Mouse (Mus musculus) heart, postnatal 0 days (tissue): ENCODE measurements around the gene Kansl1. TPM values are rescaled to one million over a fixed set of nuclear protein-coding genes. Genes with fewer than 3 reads are reported as not detected.

Experiments used
- ATAC-seq: fragments of 200-750 bp; cut with Nextera tagmentation; 2 replicates; pipeline ENCODE4 v1.8.0; 2017; ENCODE audit warnings: low read depth, moderate number of reproducible peaks, moderate library complexity; ENCODE audit not compliant: insufficient read depth
- DNase-seq: peaks from one replicate; pipeline ENCODE4 v3.0.0-alpha.2; 2016; ENCODE audit warnings: low spot score
- H3K27ac ChIP-seq: fragments of 300-500 bp; sonication (generic); 2 replicates; pipeline ENCODE4 v1.5.1; 2014; ENCODE audit warnings: low read depth, mild to moderate bottlenecking
- H3K27me3 ChIP-seq: fragments of 300-500 bp; sonication (generic); 2 replicates; pipeline ENCODE4 v1.6.1; 2014; ENCODE audit warnings: low read length, mixed read lengths; ENCODE audit not compliant: control insufficient read depth, insufficient read depth
- H3K36me3 ChIP-seq: fragments of 300-500 bp; sonication (generic); replicated peaks from 2 replicates; pipeline ENCODE4 v1.6.1; 2014; ENCODE audit warnings: low read length, mixed read lengths; ENCODE audit not compliant: control insufficient read depth, insufficient read depth
- H3K4me1 ChIP-seq: fragments of 300-500 bp; sonication (generic); 2 replicates; pipeline ENCODE4 v1.6.1; 2014; ENCODE audit warnings: antibody characterized with exemption; ENCODE audit not compliant: control insufficient read depth, insufficient read depth
- H3K4me2 ChIP-seq: fragments of 300-500 bp; sonication (generic); 2 replicates; pipeline ENCODE4 v1.6.1; 2014; ENCODE audit warnings: low read depth, mild to moderate bottlenecking, low read length, moderate library complexity
- H3K4me3 ChIP-seq: fragments of 300-500 bp; sonication (generic); 2 replicates; pipeline ENCODE4 v1.5.1; 2014; ENCODE audit warnings: low read depth, low read length
- H3K9ac ChIP-seq: fragments of 300-500 bp; sonication (generic); replicated peaks from 2 replicates; pipeline ENCODE4 v1.6.1; 2014; ENCODE audit warnings: low read depth, low read length, mixed read lengths
- H3K9me3 ChIP-seq: fragments of 300-500 bp; sonication (generic); replicated peaks from 2 replicates; pipeline ENCODE4 v1.6.1; 2016; ENCODE audit warnings: low read length; ENCODE audit not compliant: control insufficient read depth
- CTCF ChIP-seq: IDR thresholded peaks from 2 replicates; pipeline ENCODE4 v1.5.1; 2016; ENCODE audit warnings: antibody characterized with exemption, control low read depth, low read depth
- EP300 ChIP-seq: IDR thresholded peaks from 2 replicates; pipeline ENCODE4 v1.6.1; 2016; ENCODE audit warnings: antibody characterized with exemption, low read depth
- WGBS: fragments of 180-500 bp; shearing (Covaris S2); extraction: QIAGEN DNeasy Blood & Tissue Kit; methylation state at CpG from one replicate; pipeline ENCODE4 v1.1.7; 2014; 5-methylcytosine and 5-hydroxymethylcytosine counted together
- polyA plus RNA-seq: library from polyadenylated mRNA; unstranded; fragments of >200 nt; fragmentation: Nextera tagmentation; extraction: Ambion mirVana; gene quantifications from 2 replicates; pipeline ENCODE4 v1.2.1, GENCODE M21; 2015
- total RNA-seq: library from RNA; depleted of rRNA; stranded (reverse); fragments of >200 nt; gene quantifications from 2 replicates; pipeline ENCODE4 v1.2.3, GENCODE M21; 2014; ENCODE audit warnings: low replicate concordance

Gene Kansl1
- total and polyA plus RNA-seq, 2 experiments from 2014 or later = 7.5 to 34.7 TPM

DNA sequence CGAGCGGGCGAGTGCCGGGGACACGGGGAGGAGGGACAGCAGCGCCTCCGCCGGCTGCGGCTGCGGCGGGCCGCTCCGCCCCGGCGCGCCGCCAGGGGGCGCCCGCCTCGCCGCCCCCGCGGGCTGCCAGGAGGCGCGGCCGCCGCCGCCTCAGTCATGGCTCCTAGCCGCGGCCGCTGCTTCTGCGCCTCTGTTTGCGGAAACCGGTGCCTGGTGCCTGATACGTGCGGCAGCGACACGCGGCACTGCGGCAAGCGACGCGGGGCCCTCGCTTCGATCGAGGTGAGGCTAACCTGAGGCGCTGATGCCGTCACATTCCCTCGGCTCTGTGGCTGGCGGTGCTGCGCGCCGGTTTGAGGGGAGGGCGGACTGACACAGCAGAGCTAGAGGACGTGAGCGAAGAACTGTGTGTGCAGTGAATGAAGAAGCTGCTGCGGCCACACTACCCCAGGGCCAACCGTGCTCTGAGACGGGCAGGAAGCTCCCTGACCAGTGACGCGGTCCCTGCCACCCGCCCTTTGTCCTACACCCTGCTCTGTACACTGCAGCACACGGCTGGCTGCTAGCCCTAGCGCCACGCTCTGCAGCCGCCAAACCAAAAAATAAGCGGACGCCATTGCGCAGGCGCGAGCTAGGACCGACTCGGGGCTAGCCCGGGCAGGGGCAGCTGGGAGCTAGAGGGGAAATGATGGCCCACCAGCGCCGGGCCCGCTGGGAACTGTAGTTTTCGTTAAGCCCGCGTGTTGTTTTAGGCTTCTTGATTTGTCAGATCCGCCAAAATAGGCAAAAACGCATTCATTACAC, 26.1 kb downstream of the Kansl1 start:
- no peaks in the 10 kb centered on the region for H3K27me3 ChIP-seq
- no peaks in the 10 kb centered on the region for H3K9me3 ChIP-seq
- under 1% methylated on average over 62 of the region's 82 CpGs for WGBS
- TF ChIP-seq CTCF (peak; percentile 25), EP300 (no peak)
- no peaks in the 10 kb centered on the region for H3K36me3 ChIP-seq
- DNase-seq = peak; percentile 90
- ATAC-seq = peak; percentile 90
- peaks cover 18% of the 10 kb centered on the region; the same call in 1 of the 2 replicates for H3K4me1 ChIP-seq
- peak overlapping the region; percentile 80 for H3K4me2 ChIP-seq
- peak overlapping the region; percentile 85 for H3K4me3 ChIP-seq
- H3K9ac ChIP-seq = peak overlapping the region; percentile 99
- peak overlapping the region; percentile 100 for H3K27ac ChIP-seq

DNA sequence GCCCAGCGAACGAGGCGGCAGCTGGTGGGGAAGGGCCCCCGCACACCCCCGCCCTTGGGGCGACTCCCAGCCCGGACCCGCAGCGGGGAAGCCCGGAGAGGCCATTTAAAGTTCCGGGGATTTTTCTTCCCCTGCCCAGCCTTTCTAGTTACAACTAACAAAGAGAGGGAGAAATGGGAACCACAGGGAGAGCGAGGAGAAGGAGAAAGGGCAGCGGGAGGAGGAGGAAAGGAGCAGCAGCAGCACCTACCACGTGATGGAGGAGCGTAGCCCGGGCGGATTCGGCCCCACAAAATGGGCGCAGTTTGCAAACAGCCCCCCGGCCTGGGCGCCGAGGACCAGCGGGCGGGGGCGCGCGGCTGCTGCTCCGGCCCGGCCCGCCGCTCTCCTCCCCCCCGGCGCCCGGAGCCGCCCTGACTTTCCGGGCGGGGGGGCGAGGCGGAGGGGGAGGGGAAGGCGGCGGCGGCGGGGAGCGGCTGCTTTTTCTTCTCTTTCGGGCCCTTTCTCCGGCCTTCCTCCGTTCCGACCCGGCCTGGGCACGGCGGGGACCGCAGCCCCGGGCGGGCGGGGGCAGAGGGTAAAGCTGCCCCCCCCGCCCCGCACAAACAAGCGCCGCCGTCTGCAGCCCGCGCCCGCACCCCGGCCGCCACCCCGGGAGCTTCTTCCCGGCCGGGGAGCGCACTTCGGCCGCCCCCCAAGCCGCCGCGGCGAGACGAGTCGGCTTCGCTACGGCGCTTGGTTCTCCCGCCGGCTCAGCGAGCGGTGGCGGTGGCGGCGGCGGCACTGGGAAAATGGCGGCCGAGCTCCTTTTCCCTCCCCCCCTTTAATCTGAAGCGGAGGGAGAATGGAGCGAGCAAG, 27.0 kb downstream of the Kansl1 start:
- DNase-seq (peak; percentile 95), ATAC-seq (peak; percentile 47)
- Histone ChIP-seq H3K27ac (peak overlapping the region; percentile 100), H3K4me1 (peaks cover 21% of the 10 kb centered on the region; the same call in 1 of the 2 replicates), H3K4me2 (peak overlapping the region; percentile 84), H3K4me3 (peak overlapping the region; percentile 85), H3K27me3 (no peaks in the 10 kb centered on the region), H3K9me3 (no peaks in the 10 kb centered on the region), H3K36me3 (no peaks in the 10 kb centered on the region), H3K9ac (peak overlapping the region; percentile 99)
- no peak for TF ChIP-seq EP300
- no peak for TF ChIP-seq CTCF
- WGBS = 1% methylated on average over 48 of the region's 92 CpGs

DNA sequence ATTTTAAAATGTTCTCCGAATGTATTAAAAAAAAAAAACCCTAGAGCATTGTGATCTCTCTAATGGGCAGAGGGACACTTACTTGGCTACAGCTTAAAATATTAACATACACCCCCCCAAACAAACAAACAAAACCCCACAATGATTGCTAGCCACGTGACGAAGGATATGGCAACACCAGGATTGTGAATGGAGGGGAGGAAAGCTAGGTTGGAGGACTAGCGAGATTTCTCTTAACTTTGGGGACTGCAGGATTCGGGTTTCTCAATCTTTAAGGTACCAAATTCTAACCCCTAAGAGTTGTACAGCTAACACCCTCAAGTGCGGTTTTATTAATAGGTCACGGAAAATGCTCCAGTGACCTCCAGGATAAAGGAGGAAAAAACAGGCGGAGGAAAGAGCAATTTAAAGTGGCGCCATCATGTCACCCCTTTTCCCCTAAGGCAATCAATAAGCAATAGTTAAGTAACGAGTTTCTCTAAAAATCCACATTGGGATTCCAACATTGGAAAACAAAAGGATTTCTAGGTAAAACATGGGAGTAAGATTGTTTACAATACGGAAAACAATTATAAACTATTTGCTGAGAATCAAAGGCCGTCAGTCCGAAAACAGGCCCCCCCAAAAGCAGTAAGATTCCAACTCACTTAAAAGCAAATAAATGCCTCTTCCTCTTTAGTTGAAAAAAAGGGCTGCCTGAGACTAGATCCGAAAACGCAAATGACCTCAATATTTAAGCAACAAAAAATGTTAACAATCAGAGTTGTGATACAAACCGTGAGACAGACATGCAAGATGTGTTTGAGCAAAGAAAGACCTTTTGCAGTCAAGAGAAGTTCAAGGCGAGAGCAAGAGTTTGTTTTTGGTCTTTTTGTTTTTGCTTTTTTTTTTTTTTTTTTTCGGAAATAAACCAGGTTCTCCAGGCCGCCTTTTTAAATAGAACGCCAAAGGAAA, 27.9 kb downstream of the Kansl1 start:
- H3K36me3 ChIP-seq = no peaks in the 10 kb centered on the region
- peak overlapping the region; percentile 84 for H3K4me2 ChIP-seq
- WGBS = under 1% methylated on average over 20 of the region's 20 CpGs
- H3K9ac ChIP-seq = peak overlapping the region; percentile 99
- H3K27ac ChIP-seq = peak overlapping the region; percentile 100
- peaks cover 23% of the 10 kb centered on the region for H3K4me1 ChIP-seq
- H3K4me3 ChIP-seq = peak overlapping the region; percentile 85
- no peaks in the 10 kb centered on the region for H3K9me3 ChIP-seq
- no peaks in the 10 kb centered on the region for H3K27me3 ChIP-seq
- DNase-seq (peak; percentile 27), ATAC-seq (no peak)
- TF ChIP-seq CTCF = no peak
- TF ChIP-seq EP300 = no peak

DNA sequence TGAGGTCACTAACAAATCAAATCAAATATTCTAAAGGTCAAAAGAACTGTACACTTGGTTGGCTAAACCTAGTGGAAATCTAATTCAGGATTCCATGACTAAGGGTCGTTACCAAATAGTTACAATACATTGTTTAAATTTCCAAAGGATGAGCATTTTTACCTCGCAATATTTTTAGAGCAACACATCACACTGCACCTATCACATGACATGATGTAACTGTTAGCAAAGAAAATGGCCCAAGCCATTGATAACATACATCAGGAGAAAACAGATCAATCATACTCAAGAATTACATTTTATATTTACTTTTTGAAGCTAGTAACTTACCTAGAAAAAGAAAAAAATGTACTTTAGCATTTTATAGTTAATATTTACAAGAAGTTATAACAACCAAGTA, 29.0 kb downstream of the Kansl1 start:
- ATAC-seq = no peak
- H3K4me1 ChIP-seq = peaks cover 26% of the 10 kb centered on the region

DNA sequence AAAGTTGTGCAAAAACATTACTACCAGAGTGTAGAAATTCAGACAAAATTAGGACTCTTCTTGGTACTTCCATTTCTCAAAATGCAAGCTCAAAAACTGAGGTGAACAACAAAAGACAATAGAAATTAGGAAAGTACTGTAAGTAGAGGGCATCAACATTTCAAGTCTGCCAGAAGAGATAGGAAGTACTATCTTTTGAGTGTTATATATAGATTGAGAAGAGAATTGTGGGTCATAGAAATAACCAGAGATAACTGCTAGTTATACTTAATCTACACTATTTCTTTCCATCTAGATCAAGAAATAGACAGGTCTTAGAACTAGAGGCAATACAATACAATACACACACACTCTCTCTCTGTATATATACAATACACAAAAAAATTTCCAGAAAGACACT, 30.2 kb downstream of the Kansl1 start:
- H3K27ac ChIP-seq = no peak overlapping the region
- H3K4me2 ChIP-seq = no peak overlapping the region
- no peaks in the 10 kb centered on the region for H3K9me3 ChIP-seq
- no peak for TF ChIP-seq EP300
- TF ChIP-seq CTCF = no peak
- no peaks in the 10 kb centered on the region for H3K36me3 ChIP-seq
- H3K9ac ChIP-seq = no peak overlapping the region
- ATAC-seq (no peak), DNase-seq (no peak)
- peaks cover 28% of the 10 kb centered on the region for H3K4me1 ChIP-seq
- no peaks in the 10 kb centered on the region for H3K27me3 ChIP-seq
- no peak overlapping the region for H3K4me3 ChIP-seq

More for the DNA sequence above, 29.0 kb downstream of the Kansl1 start:
- Histone ChIP-seq H3K36me3 (no peaks in the 10 kb centered on the region), H3K4me3 (0 out of 2 replicates have a peak overlapping the region, but pooled peaks have one; percentile 25), H3K4me2 (peak overlapping the region; percentile 40; the same call in 1 of the 2 replicates), H3K27me3 (no peaks in the 10 kb centered on the region), H3K9me3 (no peaks in the 10 kb centered on the region), H3K27ac (no peak overlapping the region), H3K9ac (no peak overlapping the region)
- WGBS = 24% methylated on average over 2 of the region's 2 CpGs
- no peak for DNase-seq
- no peak for TF ChIP-seq EP300
- no peak for TF ChIP-seq CTCF
